Mouse (Mus musculus) small intestine, adult 2 months (tissue): ENCODE measurements around the gene Naa20.

Experiments used
- CTCF ChIP-seq: fragments of 200-500 bp; IDR thresholded peaks from 2 replicates; pipeline ENCODE4 v1.5.1; 2012; ENCODE audit warnings: low read depth, mild to moderate bottlenecking, control low read depth, inconsistent platforms, low read length, moderate library complexity, mixed read lengths; ENCODE audit not compliant: insufficient replicate concordance, insufficient read length; ENCODE audit errors: extremely low read depth
- POLR2A ChIP-seq: fragments of 200-500 bp; IDR thresholded peaks from 2 replicates; pipeline ENCODE4 v1.6.1; 2012; ENCODE audit warnings: low read depth, mild to moderate bottlenecking, control low read depth, inconsistent platforms, low read length, moderate library complexity

DNA sequence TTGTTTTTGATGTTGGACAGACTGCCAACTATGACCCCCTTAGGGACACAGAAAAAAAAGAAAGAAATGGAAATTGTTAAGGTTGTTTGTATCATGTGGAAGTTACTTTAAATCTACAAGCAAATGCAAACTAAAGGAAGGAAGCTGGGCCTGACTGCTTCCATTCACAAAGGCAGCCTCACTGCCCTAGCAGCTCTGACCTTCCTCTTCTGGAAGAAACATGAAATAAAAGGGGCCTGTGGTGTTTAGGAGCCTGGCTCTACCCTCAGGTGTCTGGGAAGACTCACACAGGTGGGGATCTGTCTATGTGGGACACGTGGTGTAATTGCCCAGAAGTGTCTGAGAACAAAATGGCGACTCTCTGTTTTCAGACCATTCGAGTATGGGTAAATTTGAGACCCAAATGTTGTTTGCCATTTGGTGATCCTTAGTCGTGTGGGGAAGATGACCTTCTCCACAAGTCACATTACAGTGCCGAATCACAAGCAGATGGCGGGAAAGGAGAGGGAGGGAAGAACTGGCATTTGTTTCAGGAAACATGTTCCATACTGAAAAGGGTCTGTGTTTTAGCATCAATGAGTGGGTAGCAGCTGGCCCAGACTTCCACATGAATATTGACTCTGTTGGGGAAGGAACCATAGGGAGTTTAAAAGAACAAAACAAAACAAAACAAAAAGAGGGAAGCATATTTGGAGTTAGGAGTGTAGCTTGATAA, 13.0 kb upstream of the Naa20 start:
- TF ChIP-seq CTCF, result no peak
- no peak for TF ChIP-seq POLR2A
